Mouse (Mus musculus): ENCODE data around the gene Phf13.
"Not testable (repeated sequence)": the region's sequence is repeated elsewhere in the genome, so short reads cannot be mapped to it uniquely, and the experiment has no call there.

Phf13 gene

DNA sequence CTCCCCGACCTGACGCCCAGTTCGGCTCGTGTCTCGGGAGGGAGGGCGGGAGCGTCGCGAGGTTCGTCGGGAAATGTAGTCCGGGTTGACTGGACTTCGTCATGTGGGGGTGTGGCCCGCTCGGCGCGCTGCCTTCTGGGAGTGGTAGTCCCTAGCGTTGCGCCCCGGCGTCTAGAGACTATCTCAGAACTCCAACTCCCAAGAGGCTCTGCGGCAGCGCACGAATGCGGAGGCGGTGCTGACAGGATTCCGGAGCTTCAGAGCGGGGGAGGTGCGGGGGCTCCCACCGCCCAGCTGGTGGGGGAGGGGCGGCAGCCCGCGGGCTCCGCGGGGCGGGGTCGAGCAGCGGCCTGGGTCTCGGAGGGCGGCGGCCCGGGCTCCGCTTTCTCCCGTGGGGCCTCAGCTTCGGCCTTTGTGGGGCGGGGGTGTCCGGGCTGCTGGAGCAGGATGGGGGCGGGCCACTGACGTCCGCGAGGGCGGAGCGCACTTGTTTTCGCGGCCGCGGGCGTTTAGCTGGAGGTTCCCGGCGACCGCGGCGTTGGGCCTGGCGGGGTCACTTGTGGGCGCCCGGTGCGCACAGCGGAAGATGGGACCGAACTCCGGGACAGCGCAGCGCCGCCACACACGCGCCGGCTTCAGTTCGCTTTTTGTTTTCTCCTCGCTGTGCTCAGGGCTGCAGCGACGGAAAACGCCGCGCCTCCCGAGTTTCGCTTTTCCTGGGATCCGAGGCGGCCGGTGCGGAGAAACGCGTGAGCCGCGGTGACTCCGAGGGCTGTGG, at the start of gene Phf13:
TSS of gene Phf13 (minus strand) at position 86 of the 778 bp plus-strand sequence.
- peak; percentile 99 for DNase-seq

DNA sequence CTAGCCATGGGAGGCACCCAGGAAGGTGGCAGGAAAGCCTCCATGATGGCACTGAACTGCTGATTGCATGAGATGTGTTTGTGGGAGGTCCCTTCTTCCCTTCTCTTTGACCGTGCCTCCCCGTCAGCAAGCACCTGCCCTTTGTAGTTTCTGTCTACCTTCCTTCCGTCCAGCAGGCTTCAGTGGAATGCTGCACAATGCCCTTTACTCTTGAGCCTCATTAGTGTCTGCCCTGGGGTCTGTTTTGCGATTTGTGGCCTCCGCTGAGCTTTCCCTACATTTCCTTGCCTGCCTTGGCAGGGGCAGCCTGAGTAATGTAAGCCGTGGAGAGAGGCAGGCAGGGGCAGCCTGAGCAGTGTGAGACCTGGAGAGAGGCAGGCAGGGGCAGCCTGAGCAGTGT, 48.6 kb upstream of the Phf13 start:
- DNase-seq, result no peak

DNA sequence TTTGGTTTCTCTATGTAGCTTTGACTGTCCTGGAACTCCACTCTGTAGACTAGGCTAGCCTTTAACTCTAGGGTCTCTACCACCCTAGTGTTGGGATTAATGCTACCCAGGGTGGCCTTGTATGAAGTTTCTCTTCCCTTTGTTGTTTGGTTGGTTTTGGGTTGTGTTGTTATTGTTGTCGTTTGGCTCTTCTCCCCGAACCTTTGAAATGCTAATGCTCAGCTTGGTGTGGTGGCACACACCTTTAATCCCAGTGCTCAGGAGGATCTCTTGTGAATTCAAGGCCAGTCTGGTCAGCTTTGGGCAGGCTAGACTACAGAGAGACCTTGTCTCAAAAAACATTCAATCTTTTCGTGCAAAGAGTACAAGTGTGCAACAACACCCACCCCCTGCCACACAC, 47.1 kb upstream of the Phf13 start:
- DNase-seq, result no peak

DNA sequence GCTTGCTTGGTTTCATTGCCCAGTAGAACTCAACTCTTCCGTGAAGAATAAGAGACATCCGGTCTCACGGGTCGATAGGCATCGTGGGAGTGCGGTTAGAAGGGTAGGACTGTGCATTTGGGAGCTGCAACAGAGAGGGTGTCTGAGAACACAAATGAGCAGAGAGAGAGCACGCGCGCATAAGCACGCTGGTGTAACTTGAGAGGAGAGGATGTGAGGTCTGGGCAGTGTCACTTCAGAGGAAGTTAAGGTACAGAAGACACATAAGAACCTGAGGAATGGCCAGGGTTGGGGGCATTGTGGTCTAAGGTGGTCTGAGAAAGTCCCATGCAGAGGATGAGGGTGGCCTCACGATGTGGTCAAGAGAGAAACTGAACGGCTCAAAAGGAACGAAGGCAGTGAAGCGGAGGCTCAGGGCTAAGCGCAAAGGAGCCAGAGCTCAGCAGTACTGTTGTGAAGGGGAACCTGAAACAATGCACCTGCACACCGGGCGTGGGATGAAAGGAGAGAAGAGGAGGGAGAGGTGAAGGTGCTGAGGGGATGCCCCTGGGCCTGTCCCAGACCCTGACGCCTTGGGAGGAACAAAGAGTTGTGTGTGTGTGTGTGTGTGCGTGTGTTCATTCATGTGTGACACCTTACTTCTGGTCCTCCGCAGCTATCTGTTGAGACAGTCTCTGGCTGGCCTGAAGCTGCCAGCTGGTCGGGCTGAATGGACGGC, 46.0 kb upstream of the Phf13 start:
- DNase-seq, result no peak

DNA sequence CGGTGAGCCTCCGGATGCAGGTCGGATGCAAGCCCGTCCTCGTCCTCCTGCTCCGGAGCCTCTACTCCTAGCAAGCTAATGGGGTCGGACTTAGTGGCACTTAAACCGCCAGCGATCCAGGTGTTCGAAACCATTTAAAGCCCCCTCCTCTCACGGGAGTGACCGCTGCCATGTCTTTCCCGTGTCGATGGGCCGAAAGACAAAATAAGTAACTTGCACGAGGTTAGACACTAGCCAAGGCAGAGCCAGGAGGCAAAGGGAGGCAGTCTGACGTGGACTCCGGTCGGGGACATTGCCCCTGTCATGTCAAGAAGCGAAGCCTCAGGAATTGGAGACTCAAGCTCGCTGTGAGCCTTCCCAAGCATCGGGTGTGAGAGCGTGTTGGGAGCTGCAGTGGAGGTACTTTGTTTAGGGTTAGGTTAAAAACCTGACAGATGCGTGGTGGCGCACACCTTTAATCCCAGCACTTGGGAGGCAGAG, 43.8 kb upstream of the Phf13 start:
- no peak for DNase-seq

DNA sequence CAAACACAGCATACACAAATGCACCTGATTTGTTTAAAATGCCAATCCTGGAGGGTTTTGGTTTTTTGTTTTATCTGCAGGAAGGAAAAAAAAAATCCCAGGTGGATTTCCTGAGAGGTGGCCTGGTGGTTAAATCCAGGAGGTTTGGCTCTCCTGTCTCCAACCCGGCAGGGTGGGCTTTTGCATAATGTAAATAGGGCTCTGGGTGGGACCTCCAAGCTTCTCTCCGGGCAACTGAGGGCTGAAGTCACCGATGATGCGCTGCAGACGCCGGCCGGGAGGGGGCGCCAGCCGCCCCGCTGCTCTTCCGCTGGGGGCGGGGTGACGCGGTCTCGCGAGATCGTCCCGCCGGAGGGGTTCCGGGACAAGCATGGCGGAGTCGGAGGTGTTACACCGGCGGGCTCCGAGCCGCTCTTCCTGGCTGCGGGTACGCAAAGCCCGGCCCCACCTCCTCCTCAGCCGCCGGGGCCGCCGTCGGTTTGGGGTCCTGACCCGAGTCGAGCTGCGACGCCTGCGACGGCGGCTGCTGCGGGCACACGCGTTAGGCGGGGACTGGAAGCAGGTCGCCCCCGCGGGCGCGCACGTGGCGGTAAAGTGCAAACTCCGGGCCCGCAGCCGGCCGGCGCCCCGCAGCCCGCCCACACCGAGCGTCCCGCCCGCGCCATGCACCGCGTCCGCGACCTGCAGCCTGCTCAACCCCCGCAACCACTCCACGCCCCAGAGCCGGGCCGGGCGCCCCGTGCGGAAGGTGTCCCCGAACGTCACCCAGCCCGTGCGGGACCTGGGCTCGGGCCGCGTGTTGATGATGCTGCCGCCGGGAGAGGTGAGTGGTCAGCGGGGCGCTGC, 43.1 kb upstream of the Phf13 start, which contains the start of gene Nol9:
TSS of gene Nol9 (plus strand) at position 337 of the 846 bp plus-strand sequence.
- DNase-seq, result peak; percentile 93

DNA sequence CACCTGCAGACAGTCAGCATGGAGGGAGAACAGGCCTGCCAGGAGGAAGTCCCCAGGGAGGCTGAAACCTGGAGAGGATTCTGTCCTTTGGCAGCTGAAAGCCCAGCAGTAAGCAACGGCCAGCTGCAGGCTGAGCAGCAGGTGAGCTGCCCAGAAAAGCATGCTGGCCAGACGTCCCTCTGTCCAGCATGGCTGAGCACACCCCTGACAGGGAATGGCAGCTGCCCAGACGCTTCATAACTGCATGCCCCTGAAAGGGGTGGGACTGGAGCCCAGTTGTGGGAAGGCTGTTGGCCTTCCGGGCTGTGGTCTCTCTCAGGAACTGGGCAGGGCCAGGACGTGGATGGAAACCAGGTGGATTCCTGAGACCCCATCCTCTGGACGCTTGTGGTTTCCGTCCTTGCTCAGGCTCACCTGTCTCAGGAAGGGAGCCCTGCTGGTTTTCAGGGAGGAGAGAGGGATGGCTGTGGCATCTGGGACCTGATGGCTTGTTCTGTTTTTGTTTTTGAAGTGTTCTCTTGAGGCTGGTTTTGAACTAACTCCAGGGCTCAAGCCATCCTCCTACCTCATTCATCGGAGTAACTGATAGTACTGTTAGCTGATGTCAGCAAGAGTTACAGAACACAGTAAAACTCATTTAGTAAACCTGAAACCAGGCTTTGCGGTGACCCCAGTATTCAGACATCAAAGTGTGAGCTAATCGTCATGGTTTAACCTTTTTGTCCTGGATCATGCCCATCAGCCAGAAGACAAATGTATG, 42.3 kb upstream of the Phf13 start, which contains the start of gene Tas1r1:
TSS of gene Tas1r1 (minus strand) at position 344 of the 760 bp plus-strand sequence.
- no peak for DNase-seq

DNA sequence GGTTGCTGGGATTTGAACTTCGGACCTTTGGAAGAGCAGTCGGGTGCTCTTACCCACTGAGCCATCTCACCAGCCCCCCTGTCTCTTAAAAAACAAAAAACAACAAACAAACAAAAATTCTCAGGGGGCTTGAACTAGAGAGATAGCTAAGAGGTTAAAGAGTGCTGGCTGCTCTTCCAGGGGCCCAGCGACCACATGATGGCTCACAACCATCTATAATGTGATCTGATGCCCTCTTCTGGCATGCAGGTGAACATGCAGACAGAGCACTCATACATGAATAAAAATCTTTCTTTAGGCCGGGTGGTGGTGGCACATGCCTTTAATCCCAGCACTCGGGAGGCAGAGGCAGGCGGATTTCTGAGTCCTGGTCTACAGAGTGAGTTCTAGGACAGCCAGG, 40.4 kb upstream of the Phf13 start:
- not testable (repeated sequence) for DNase-seq

DNA sequence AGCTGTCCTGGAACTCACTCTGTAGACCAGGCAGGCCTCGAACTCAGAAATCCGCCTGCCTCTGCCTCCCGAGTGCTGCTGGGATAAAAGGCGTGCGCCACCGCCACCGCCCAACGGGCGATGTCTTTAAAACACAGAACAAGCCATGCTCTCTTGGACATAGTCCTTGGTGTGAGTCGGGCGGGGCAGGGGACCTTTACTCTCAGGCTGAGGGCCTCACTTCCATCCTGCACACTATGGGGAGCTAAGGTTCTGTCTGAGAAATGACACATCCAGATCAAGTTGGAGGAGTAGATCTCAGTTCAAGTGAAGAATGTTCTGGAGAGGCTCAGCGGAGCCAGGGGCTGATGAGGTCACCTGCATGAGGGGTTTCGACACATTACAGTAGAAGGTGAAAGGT, 36.9 kb upstream of the Phf13 start:
- no peak for DNase-seq

DNA sequence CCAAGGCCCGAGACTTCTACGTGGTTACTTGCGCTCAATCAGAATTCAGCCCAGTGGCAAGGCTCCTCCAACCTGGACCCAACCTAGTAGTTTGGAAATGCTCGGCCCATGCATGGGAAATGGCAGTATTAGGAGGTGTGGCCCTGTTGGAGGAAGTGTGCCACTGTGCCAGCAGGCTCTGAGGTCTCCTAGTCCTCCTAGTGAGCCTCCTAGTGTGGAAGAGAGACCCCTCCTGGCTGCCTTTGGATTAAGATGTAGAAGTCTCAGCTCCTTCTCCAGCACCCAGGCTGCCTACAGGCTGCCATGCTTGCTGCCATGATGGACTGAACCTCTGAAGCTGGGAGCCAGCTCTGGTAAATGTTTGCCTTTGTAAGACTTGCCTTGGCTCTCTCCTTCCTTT, 33.9 kb upstream of the Phf13 start:
- DNase-seq, result no peak

DNA sequence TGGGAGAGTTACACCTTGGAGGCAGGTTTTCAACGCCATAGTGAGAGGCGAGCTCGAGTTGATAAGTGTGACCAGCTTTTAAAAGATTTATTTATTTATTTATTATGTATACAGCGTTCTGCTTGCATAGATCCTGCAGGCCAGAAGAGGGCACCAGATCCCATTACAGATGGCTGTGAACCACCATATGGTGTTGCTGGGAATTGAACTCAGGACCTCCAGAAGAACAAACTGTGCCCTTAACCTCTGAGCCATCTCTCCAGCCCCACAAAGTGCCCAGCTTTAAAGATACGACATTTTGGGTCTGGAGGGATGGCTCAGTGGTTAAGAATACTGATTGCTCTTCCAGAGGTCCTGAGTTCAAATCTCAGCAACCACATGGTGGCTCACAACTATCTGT, 33.0 kb upstream of the Phf13 start:
- no peak for DNase-seq

DNA sequence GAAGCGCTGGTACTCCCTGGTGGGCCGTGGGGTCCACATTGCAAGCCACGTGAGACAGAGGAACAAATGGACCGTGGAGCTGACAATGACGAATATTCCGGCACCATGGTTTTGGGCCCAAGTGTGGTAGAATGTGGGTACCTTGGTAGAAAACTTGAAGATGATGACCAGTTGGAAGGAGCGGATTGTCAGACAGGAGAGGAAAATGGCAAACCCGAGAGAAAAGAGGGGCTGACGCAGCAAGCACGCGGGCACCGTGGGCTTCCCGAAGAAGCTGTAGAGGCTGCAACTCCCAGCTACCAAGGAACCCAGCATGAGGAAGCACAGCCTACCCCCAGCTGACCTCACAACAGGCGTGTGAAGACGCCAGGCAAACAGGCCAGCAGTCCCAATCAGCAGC, 32.4 kb upstream of the Phf13 start:
- DNase-seq, result no peak

DNA sequence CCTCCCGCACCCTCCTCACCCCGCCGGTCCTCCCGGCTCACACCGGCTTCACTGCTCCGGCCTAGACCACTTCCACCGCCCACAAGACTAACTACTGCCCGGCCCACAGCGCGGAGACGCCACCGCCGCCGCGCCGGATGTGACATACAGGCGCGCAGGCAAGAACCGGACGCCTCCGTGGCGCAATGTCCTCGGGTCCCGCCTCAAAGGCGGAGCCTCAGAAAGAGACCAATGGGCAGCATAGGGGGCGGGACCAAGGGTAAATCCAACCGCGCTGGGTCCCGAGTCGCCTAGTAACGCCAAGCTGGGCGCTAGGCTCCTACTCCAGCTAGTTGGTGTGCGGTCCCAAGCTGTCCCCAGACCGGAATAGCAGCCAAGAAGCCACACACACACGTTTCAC, 31.5 kb upstream of the Phf13 start, which contains the start of gene Zbtb48:
TSS of gene Zbtb48 (minus strand) at position 148 of the 400 bp plus-strand sequence.
- peak; percentile 97 for DNase-seq

DNA sequence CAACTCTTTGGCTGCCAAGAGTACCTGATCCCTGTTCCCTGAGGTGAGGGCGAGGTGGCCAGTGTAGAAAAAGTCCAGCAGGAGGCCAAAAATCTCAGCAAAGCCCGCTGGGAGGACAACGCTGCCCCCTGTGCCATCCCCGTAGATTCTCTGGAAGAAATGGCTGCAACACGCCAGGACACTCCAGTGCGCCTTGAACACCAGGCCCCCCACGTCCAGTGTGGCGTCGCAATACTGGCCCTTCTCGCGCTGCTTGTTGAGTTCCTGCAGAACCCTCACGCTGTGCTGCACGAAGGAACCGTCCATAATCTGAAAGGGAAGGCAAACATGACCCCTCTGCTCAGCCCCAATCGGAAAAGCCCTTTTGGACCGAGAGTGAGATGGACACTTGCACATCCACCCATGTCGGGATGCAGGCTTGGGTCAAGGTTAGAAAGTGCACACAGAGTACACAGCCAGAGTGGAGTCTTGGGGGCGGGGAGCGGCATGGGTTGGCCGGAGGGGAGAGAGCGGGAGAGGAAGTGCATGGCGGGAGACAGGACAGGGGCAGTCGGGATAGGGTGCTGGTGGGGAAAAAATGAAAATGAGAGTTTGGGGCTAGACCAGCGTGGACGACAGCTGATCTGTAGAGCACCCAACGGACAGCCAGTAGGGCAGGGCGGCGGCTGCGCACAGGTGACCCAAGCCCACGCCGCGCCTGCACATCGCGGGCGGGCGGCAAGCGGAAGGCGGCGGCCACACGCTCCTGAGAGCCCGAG, 30.9 kb upstream of the Phf13 start:
- peak; percentile 68 for DNase-seq

DNA sequence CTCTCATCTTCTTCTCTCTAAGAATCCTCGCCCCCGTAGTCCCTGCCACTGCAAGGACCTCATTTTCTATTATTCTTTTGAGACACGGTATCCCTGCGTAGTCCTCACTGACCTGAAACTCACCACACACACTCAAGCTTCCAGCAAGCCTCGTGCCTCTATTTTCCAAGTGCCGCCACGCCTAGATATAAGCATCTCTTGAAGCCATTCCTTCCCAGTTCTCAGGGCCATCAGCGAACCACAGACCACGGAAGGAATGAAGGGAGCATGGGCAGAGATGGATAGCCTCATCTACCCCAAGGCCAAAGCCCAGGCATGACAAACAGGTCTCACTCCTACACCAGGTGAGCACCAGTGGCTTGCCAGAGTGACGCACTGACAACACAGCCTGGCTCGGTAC, 28.5 kb upstream of the Phf13 start:
- DNase-seq, result no peak

DNA sequence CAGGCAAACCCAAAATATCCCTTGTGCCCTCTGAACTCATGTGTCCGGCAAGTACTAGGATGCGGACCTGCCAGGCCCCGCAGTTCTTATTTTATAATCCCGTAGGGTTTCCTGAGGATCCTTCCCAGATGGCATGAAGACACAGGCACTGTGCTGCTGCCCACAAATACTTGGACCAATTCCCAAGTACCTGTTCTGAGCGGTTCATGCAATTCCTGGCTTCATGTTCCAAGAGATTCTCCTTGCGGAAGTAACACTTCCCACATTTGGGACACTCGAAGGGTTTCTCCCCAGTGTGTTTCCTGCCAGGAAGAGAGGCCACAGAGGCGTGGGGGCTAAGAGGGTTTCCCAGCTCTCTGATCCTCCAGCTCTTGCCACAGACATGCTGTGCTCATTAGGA, 26.4 kb upstream of the Phf13 start:
- no peak for DNase-seq

DNA sequence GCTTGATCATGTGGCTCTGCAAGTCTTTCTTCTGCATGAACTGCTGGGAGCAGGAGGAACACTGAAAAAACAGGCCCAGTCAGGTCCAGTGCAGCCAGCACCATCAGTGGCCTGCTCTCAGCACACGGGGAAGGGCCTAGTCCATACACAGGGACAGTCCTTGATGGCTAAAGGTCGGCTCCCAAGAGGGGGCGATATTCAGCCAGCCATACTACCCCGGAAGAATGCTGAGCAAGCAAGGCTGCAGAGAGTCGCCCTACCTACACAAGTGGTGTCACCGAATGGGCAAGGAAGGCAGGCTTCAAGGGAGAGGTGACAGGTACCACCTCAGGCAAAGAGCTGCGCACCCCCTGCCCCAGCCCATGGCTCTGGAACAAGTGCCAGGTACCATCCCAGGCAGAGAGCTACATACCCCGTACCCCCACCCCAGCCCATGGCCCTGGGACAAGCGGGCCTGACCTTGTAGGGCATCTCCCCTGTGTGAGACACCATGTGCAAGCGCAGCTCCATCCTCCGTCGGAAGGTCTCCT, 25.6 kb upstream of the Phf13 start:
- no peak for DNase-seq

DNA sequence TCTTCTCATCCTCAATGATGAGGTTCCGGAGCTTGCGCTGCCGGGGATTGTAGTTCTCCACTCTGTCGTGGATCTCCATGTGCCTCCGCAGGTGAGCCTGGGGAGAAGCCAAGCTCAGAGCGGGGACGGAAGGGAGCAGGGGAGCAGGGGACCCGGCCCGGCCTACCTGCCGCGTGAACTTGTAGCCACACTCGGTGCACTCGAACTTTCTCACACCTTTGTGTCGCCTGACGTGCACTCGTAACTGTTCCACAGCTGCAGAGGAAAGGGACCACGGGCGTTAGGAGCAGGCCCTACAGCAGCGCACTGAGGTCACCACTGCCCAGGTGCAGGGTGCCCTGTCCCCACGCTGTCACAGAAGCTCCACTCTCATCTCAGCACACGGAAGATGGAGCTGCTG, 24.0 kb upstream of the Phf13 start:
- DNase-seq, result no peak

DNA sequence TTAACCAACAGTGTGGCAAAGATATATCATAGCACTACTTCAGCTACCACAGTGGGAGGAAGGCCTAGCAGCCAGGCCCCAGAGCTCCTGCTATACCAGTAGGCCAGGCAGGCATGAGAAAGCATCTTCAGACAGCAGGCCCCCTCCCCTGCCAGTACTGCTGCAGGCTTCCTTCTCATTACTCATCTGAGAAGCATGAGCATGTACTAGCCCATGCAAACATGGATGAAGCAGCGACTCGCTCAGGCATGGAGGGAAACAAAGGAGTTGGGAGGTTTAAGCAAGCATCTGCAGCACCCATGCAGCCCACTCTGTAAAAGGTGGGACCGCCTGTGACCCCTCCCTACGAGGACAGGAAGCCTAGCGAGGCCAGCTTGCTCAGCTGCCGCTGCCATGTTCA, 23.0 kb upstream of the Phf13 start:
- DNase-seq, result no peak

DNA sequence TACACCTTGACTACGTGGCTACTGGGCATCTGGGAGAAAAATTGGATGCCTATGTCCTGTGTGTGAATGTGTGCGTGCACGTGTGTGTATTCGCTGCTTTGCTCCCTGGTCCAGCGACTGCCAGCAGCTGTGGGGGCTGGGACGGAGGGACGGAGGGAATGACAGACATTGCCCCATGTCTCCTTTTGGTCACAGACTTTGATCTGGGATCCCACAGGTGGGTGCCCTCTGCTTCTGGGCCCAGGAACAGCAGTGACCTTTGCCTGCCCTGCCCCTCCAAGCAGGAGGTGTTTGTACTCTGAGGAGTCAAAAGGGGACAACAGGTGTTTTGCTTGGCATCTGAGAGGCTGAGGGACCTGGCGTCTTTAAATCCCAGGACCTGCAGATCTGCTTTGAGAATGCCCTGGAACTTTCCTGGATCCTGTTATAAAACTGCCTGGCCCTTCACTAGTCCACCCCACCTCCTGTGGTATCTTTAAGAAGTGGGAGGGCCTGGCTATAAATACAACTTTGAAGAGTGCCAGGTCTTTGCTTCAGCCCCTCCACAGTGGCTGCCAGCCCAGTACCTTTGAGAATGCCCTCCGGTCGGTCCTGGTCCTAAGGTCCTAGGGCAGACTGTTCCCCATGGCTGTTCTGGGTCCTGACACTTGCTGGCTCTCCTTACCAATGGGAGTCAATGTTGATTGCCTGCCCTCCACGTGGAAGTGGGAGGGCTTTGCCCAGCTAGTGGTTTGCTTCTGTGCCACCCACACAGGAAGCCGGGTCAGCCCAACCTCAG, 17.2 kb upstream of the Phf13 start:
- DNase-seq, result no peak

All from liver (tissue).